Mouse (Mus musculus): Measurements from ENCODE around the gene Plscr3. TPM values are rescaled to one million over a fixed set of nuclear protein-coding genes. Genes with fewer than 3 reads are reported as not detected.

Plscr3 gene
- total and polyA plus RNA-seq, 2 experiments from 2014 or later, result 26.3 to 32.2 TPM

DNA sequence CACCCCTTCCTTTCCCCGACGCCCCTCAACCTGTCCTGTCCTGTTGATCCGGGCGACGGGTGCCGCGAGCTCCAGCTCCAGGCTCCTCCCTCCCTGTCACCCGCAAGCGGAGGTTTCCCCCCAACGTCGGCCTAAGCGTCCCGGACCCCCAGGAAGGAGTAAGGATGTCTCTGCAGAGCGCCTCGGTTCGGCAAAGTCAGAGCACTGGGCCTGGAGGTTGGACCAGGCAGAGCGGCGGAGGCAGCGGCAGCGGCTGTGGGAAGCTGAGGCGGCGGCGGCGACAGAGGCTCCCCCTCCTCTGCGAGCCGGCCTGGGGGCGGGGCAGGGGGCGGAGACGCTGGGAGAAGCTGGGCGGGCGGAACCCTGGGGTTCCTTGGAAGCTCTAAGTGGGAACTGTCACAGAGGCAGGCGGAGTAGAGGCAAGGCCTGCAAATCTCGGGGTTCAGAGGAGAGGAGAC lies 43.5 kb upstream of the Plscr3 start:
- Histone ChIP-seq H3K4me2 (ENCODE audit: low read depth, low read length) (peak overlapping the region; percentile 95), H3K4me3 (ENCODE audit: low read length) (peak overlapping the region; percentile 60), H3K9ac (replicated peaks; ENCODE audit: low read length) (peak overlapping the region; percentile 71), H3K9me3 (ENCODE audit: low read length) (no peaks in the 10 kb centered on the region), H3K27me3 (ENCODE audit: insufficient read depth, low read length) (peaks cover 20% of the 10 kb centered on the region), H3K27ac (peak overlapping the region; percentile 92), H3K36me3 (ENCODE audit: insufficient read depth, low read length) (no peaks in the 10 kb centered on the region), H3K4me1 (ENCODE audit: insufficient read depth, low read length) (peaks cover 33% of the 10 kb centered on the region)
- DNase-seq (ENCODE audit: low spot score) (peak; percentile 87), ATAC-seq (peak; percentile 13; the same call in 1 of the 2 replicates)
- no peak for TF ChIP-seq CTCF (IDR thresholded peaks at IDR 0.05; ENCODE audit: low read depth)
- WGBS, result under 1% methylated on average over 33 of the region's 33 CpGs

DNA sequence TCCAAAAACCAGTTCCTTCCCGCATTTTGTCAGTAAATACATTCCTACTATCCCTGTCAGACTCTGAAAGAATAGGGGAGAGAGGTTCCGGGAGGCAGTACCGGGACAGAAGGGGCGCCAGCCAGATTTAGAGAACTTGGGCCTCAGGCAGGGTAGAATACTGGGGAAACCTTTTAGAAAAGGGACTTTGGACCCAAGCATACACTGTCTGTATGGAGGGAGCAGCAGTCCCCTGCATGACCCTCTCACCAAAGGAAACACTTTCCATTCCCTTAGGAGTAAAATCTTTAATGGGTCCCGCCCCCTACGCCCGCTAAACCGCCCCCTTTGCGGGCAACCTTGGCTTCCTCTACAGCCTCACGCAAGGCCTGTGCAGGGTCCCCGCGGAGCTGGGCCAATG lies 42.8 kb upstream of the Plscr3 start:
- Histone ChIP-seq H3K4me3 (ENCODE audit: low read length) (peak overlapping the region; percentile 60), H3K36me3 (ENCODE audit: insufficient read depth, low read length) (no peaks in the 10 kb centered on the region), H3K4me2 (ENCODE audit: low read depth, low read length) (peak overlapping the region; percentile 95), H3K9me3 (ENCODE audit: low read length) (no peaks in the 10 kb centered on the region), H3K27ac (peak overlapping the region; percentile 92), H3K9ac (replicated peaks; ENCODE audit: low read length) (peak overlapping the region; percentile 71), H3K4me1 (ENCODE audit: insufficient read depth, low read length) (peaks cover 33% of the 10 kb centered on the region), H3K27me3 (ENCODE audit: insufficient read depth, low read length) (peaks cover 20% of the 10 kb centered on the region)
- DNase-seq (ENCODE audit: low spot score) (no peak), ATAC-seq (no peak)
- TF ChIP-seq CTCF (IDR thresholded peaks at IDR 0.05; ENCODE audit: low read depth), result no peak
- WGBS, result 1% methylated on average over 12 of the region's 12 CpGs

DNA sequence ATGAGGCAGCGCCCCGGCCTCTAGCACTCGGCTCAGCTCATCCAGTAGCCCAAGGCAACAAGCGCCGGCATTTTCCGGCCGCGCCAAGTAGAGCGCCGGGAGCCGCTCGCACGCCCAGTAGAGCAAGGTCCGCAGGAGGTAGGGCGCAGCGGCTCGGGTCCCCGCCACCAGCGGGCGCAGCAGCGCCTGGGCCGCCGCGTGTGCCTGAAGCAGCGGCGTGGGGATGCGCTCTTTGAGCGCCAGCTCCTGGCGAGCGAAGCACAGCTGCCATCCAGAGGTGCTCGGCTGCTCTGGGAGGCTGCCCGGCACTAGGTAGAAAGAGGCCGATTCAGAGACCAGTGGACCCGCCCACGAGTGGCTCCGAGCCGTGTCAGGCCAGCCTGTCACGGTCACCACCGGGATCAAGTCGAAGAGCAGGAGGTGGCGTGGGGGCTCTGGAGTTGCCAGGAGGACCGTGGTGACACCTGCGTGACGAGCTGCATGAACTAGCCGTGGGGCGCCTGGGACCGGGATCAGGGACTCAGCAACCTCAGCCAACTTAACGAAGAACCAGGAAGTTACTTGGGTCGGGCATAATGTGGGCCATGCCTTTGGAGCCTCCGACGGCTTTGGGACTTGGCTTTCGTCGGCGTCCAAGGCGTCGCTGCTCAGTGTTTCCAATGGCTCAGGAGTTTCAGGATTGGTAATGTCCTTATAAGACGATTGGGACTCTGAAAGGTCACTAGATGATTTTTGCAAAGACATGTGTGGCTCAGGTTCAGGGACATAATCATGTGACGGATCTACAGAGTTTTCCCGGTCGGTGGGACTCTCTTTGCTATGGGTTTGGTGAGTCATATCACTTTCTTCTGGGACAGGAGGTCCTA lies 42.2 kb upstream of the Plscr3 start:
- peak; percentile 22; the same call in 1 of the 2 replicates for ATAC-seq

DNA sequence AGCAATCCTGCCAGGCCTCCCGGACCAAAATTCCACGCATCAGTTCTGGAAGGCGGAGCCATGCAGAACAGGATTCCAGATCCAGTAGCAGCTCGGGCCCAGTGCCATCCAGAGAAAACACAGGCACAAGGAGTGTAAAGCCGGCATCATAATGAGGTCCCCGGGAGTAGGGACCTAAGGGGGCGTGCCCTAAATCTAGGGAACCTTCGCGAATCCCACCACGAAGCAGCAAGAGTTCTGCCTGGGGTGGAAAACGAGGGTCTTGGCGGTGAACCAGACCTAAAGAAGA lies 41.6 kb upstream of the Plscr3 start:
- H3K4me1 ChIP-seq (ENCODE audit: insufficient read depth, low read length), result peaks cover 25% of the 10 kb centered on the region
- 8% methylated on average over 12 of the region's 12 CpGs for WGBS
- no peaks in the 10 kb centered on the region for H3K36me3 ChIP-seq (ENCODE audit: insufficient read depth, low read length)
- H3K4me2 ChIP-seq (ENCODE audit: low read depth, low read length), result peak overlapping the region; percentile 95
- no peak for DNase-seq (ENCODE audit: low spot score)
- H3K27ac ChIP-seq, result no peak overlapping the region
- no peak for TF ChIP-seq CTCF (IDR thresholded peaks at IDR 0.05; ENCODE audit: low read depth)
- peaks cover 20% of the 10 kb centered on the region for H3K27me3 ChIP-seq (ENCODE audit: insufficient read depth, low read length)
- no peaks in the 10 kb centered on the region for H3K9me3 ChIP-seq (ENCODE audit: low read length)
- no peak for ATAC-seq
- peak overlapping the region; percentile 9; the same call in 1 of the 2 replicates for H3K9ac ChIP-seq (replicated peaks; ENCODE audit: low read length)
- 0 out of 2 replicates have a peak overlapping the region, but pooled peaks have one; percentile 2 for H3K4me3 ChIP-seq (ENCODE audit: low read length)

More for the DNA sequence above, 42.2 kb upstream of the Plscr3 start:
- peak; percentile 85 for DNase-seq (ENCODE audit: low spot score)
- WGBS, result 2% methylated on average over 60 of the region's 60 CpGs
- Histone ChIP-seq H3K4me2 (ENCODE audit: low read depth, low read length) (peak overlapping the region; percentile 95), H3K9me3 (ENCODE audit: low read length) (no peaks in the 10 kb centered on the region), H3K27me3 (ENCODE audit: insufficient read depth, low read length) (peaks cover 20% of the 10 kb centered on the region), H3K36me3 (ENCODE audit: insufficient read depth, low read length) (no peaks in the 10 kb centered on the region), H3K4me3 (ENCODE audit: low read length) (peak overlapping the region; percentile 60), H3K27ac (peak overlapping the region; percentile 92; the same call in 1 of the 2 replicates), H3K4me1 (ENCODE audit: insufficient read depth, low read length) (peaks cover 31% of the 10 kb centered on the region), H3K9ac (replicated peaks; ENCODE audit: low read length) (peak overlapping the region; percentile 71)
- peak; percentile 48 for TF ChIP-seq CTCF (IDR thresholded peaks at IDR 0.05; ENCODE audit: low read depth)

DNA sequence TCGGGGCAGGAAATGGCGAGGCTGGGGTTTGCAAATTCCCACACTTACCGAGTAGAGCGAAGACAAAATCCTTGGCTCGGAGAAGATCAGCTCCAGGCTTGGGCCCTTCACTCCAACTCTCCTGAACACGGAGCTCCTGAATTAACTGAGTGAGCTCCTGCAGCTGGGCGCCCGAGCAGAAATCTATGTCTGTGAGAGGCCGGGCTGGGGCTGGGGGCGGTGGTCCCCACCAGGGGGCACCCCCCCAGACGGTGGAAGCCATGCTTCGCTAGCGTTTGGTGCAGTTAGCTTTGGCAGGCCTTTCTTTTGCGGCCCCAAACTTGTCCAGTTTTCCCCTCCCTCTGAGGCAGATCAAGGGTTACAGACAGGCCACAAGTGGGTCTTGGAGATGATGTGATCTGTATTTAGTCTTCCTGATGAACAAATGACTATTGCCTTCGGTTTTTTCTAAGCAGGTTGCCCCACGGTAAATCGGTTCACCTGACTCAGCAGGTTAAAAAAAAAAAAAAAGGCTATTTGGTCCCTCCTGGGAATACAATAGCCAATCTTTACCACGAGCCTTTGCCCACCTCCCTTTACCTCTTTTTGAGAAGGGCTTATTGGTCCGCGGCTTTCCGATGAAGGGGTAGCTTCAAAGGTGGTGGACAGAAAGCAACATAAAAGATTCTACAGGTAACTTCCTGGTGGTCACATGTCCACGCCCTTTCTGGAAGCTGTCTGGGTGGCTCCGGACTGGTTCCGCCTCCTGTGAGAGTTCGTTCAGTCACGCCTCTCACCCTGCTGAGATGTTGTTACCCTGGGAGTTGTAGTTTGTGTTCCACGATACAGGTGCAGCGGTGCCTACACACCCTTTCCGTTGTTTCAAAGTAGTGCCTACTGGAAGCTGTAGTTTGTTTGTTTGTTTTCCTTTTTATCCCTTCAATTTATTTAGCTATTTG lies 40.9 kb upstream of the Plscr3 start, which contains the start of gene Tmem102:
Gene Tmem102 (minus strand): TSS at position 653 of the 938 bp plus-strand sequence.
- no peaks in the 10 kb centered on the region for H3K9me3 ChIP-seq (ENCODE audit: low read length)
- H3K4me2 ChIP-seq (ENCODE audit: low read depth, low read length), result peak within 1 kb of the TSS; percentile 95
- no peak for ATAC-seq
- H3K4me3 ChIP-seq (ENCODE audit: low read length), result 0 out of 2 replicates have a peak within 1 kb of the TSS, but pooled peaks have one; percentile 2
- no peaks in the 10 kb centered on the region for H3K36me3 ChIP-seq (ENCODE audit: insufficient read depth, low read length)
- no peak for TF ChIP-seq CTCF (IDR thresholded peaks at IDR 0.05; ENCODE audit: low read depth)
- peaks cover 20% of the 10 kb centered on the region for H3K27me3 ChIP-seq (ENCODE audit: insufficient read depth, low read length)
- peaks cover 20% of the 10 kb centered on the region for H3K4me1 ChIP-seq (ENCODE audit: insufficient read depth, low read length)
- 9% methylated on average over 29 of the region's 29 CpGs for WGBS
- H3K9ac ChIP-seq (replicated peaks; ENCODE audit: low read length), result peak within 1 kb of the TSS; percentile 9; the same call in 1 of the 2 replicates
- H3K27ac ChIP-seq, result no peak within 1 kb of the TSS
- no peak for DNase-seq (ENCODE audit: low spot score)

DNA sequence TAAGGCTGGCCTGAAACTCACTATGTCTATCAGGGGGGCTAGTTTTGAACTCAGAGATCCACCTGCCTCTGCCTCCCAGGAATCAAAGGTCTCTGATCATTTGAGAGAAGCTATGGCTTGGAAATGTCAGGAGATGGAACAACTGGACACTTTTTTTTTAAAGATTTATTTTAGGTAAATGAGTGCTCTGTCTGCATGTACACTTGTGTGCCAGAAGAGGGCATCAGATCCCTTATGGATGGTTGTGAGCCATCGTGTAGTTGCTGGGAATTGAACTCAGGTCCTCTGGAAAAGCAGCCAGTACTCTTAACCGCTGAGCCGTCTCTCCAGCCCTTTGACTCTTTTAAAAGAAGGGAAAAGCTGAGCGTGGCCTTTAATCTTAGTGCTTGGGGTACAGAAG lies 39.8 kb upstream of the Plscr3 start:
- peaks cover 18% of the 10 kb centered on the region for H3K4me1 ChIP-seq (ENCODE audit: insufficient read depth, low read length)
- no peak overlapping the region for H3K27ac ChIP-seq
- ATAC-seq, result no peak
- TF ChIP-seq CTCF (IDR thresholded peaks at IDR 0.05; ENCODE audit: low read depth), result peak; percentile 38
- no peak overlapping the region for H3K9ac ChIP-seq (replicated peaks; ENCODE audit: low read length)
- H3K4me2 ChIP-seq (ENCODE audit: low read depth, low read length), result no peak overlapping the region
- H3K9me3 ChIP-seq (ENCODE audit: low read length), result no peaks in the 10 kb centered on the region
- no peaks in the 10 kb centered on the region for H3K36me3 ChIP-seq (ENCODE audit: insufficient read depth, low read length)
- no peak overlapping the region for H3K4me3 ChIP-seq (ENCODE audit: low read length)
- DNase-seq (ENCODE audit: low spot score), result no peak
- H3K27me3 ChIP-seq (ENCODE audit: insufficient read depth, low read length), result peaks cover 20% of the 10 kb centered on the region
- 76% methylated on average over 4 of the region's 4 CpGs for WGBS

Measured in hindbrain, postnatal 0 days (tissue).